Mouse (Mus musculus) right cerebral cortex, postnatal 25 days (tissue): ENCODE results near the gene 1810062G17Rik.
A peak's percentile ranks its signal among the peaks of the same experiment; 100 is the strongest.

ENCODE experiments used
- DNase-seq: peaks from one replicate; pipeline ENCODE4 v3.0.0; 2022

The 1810062G17Rik gene

DNA sequence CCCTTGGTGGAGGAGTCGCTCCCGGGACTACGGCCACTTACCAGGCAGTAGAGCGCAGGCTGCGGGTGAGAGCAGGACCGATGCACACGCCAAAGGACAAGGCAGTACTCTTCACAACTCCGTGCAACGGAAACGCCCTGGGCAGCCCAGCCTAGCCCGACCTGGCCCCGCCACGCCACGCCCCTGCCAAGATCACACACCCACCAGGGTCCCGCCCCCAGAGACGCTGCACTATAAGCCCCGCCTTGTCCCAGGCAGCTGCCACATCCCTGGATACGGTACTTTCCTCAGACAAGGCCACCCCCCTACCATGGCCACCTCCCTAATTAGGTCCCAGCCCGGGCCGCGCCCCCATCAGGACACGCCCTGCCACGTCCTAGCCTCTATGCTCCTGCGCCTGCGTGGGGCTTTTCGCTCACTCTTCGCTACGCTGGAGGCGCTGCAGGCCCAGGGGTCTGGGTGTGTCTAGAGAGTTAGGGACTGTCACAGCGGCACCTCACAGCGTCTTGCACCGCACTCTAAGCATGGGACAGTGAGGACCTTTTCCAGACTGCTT lies at the start of gene 1810062G17Rik, which contains the start of gene Anxa5:
Gene 1810062G17Rik (plus strand): TSS at position 406 of the 556 bp plus-strand sequence.
Gene Anxa5 (minus strand): TSS at position 363 of the 556 bp plus-strand sequence.
- peak; percentile 86 for DNase-seq

DNA sequence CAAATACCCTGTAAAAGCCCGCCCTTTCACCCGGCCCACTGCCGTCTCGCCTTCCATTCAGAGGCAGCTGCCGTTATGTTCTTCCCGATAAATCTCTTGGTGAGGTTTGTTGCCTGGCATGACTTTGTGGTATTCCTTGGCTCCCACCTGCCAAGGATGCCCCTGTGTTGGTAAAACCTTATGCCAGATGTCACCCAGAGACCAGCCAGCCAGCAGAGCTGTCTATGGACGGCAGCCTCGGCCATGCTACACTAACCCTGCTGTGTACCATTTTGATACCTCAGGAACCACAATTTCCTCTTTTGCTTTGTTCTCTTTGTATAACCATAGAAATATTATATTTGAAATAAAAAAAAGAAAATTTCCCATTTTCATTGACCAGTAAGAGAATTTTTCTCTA lies 48.4 kb upstream of the 1810062G17Rik start:
- DNase-seq: no peak

DNA sequence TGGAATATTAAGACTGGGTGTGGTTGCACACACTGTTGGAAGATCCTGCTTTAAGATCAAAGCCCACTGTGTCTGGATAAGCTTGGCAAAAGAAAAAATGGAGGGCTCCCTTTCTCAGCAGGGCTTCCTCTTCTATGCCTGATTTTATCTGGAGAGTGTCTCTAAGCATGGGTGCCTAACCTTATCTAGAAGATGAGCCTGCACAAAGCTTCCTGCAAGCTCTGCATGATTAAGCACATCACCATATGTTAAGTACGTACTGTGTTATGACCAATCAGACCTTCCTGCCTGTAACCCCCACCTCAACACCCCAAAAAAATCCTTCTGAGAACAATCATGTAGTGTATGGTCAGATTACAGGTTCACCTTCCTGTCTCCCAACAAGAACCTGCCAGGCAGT lies 45.4 kb upstream of the 1810062G17Rik start:
- no peak for DNase-seq

DNA sequence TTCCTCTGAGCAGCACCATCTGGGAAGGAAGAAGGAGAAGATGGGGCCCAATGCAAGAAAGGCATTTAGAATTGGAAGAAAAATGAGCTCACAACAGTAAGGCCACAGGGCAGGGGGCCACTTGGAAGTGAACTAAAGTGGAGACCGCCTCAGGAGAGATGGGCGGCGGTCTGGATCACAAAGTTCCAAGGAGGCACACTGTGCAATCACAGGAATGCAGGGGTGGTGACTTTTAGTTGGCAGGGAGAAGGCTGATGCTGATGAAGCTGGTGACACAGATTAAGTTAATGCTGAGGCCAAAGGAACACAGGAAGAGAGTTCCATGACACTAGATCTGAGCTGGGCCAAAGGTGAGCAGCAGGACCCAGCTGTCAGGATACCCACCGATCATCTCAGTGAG lies 35.5 kb upstream of the 1810062G17Rik start:
- no peak for DNase-seq

DNA sequence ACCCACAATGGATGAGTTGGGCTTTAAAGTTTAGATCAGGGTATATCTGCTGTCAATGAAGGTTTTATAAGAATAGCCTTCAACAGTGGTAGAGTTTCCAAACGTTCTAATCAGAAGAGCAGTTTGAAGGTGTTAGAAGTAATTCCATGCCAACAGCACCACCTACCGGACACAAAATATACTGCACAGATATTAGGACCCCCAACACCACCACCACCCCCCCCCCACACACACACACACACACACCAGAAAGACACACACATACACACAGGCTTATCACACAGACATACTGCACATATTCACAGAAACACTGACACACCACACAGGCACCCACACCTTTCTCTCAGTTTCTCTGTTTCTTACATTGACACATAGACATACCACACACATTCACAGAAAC lies 33.3 kb upstream of the 1810062G17Rik start:
- DNase-seq: no peak

DNA sequence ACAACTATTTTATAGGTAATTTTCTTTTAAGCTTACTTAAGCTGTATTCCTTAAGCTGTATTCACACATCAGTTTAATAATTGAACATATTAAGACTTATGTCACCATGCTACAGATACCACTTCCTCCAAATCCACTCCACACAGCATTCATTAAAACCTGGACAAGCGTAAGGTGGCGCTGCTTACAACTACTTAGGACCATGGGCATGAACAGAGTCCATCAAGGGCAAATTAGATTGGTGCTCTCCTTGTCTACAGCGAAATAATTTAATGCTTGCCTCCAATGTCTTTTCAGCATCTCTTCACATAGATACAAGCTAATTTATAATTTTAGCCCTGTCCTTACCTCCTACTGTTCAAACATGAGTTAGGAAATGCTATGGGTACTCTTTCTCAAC lies 29.7 kb upstream of the 1810062G17Rik start:
- DNase-seq: no peak

DNA sequence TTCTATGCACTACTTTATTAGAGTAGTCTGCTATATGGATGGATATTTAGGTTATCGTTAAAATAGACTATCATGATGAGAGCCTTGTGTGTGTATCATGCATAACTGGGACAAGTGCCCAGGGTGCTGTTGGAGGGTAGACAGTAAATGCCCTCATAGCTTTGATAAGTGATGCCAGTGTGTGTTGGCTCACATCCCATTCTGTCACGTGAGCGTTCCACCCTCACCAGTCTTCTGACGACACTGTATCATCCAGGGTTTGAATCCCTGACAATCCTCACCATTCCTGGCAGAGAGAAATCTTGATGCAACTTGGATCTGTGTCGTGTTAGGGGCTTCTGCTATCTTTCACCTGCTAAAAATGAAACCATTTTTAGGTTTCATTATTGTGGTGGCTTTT lies 29.2 kb upstream of the 1810062G17Rik start:
- no peak for DNase-seq

DNA sequence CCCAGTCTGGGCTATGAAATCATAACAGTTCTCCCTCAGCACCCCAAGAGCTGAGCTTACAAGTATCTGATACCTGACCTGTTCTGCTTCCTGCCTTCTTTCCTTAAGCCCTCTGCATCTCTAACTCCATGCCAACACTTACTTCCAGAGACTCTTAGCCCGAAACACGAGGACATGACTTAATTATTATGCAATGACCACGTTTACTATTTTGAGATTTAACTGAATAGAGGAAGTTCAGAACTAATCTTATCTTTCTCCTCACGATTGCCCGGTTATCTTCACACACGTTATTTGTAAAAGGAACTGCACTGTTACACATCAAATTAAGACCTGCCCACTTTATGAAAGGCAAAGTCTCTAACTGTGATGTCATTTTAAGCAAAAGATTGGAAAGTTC lies 28.8 kb upstream of the 1810062G17Rik start:
- no peak for DNase-seq

DNA sequence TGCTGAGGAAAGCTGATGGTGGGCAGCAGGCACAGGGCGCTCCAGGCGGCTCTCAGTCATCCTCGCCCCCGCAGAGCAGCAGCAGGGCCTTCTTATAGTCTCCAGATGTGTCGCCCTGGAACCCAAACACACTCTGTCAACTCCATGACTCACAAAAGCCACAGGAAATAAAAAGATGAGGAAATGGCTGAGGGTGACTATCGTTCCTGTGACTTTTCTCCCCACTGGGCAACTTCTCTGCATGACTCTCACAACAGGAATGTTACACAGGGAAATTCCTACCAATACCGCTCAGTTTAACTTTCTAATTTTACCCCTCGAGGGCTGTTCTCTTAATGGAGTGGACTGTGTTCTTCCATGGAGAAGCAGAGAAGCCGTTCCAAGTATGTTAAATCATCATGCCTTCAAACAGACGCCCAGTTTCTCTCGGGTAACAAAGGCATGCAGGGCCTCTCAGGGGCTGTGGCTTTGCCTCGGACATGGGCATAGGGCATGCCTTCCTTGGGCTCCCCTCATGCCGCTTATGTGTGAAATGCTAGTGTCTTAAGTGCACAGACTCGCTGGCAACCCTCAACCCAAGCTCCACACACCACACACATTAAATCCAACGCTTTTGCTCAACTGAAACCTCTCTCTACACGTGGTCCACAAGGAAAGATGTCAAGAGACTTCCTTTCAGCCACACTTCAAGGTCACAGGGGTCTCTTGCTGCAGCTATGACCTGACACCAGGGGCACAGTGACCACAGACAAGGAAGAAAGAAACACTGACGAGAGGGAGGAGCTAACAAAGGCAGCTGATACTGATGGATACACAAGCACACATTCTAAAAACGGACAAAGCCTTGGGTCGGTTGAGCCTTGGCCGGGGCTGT lies 26.2 kb upstream of the 1810062G17Rik start:
- DNase-seq: no peak

DNA sequence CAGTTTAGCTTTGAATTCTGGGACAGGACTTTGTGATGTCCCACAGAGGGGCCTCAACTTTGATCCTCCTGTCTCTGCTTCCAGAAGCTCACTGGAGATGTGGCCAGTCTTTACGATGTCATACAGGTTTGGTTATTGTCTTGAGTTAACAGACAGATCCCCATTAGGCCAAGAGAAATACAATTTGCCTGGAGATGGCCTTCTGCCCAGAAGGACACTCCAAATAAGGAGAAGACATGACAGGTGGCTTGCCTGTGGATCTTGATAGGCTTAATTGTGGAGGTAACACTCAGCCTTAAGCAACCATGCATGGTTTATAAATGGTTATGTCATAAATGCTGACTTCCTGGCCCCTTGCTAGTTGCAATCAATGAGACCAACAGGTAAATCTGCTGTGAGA lies 23.2 kb upstream of the 1810062G17Rik start:
- no peak for DNase-seq

DNA sequence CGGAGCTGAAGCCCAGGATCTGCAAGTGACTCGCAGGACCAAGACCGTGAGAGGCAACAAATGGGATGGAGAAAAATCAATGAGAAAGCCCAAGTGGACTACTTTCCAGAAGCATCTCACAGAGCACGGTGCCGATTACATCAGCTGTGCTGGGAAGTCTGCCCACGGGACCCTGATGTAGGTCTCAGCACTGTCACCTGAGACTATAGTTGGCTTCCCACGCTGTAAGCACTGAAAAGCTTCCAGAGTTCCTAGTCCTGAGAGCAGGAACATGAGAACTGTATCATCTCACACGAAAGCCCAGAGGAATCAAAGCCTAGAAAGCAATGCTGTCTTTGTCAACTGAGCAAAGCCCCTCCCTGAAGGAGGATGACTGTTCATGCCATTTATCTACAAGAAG lies 20.6 kb upstream of the 1810062G17Rik start:
- DNase-seq: no peak

DNA sequence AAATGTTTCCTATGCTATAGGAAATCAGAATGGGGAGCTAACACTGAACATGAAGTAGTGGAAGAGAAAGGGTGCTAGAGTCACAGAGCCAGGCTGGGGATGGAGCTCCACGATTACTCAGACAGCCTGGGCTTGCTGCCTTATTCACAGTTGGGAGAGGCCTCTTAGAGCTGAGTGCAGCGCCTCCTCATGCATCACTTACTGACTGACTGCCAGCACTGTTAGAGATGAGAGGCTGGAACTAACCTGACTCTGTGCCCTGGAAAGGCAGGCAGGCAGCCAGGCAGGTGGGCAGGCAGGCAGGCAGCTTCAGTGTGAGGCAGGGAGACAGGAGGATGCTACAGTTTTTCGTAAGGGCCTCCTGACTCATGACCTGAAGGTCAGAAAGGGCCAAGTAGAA lies 20.2 kb upstream of the 1810062G17Rik start:
- peak; percentile 35 for DNase-seq

DNA sequence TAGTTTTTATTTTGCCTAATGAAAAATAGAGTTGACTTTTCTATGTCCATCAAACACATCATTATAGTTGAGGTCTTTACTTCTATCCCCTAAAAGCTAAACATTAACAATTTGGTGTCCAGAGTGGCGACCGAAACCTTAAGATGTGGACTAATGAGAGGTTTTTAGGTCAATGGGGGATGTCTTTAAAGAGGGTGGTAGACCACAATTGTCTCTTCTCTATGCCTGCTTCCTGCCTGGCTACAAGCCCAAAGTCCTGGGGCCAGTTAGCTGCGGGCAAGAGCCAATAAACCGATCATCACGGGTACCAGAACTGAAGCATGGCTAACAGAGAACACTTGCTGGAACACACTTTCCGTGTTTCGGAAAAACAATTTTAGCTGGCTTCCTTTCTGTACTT lies 15.0 kb upstream of the 1810062G17Rik start:
- DNase-seq: no peak

DNA sequence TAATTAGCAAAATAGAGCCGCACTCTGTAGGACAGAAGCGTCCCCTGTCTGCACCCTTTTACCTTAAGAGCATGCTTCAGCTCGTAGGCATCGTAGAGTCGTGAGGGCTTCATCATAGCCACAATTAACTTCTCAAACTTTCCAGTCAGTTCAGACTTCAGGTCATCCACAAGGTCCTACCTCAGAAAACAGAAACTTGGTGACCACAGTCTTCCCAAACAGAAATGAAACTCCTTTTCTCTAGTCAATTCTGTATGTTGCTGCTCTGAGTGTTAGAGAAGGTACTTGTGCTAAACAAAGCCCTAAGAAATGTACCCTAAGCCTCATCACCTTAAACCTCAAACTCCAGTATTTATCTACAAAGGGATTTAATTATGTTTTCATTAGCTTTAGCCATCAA lies 13.9 kb upstream of the 1810062G17Rik start:
- no peak for DNase-seq

DNA sequence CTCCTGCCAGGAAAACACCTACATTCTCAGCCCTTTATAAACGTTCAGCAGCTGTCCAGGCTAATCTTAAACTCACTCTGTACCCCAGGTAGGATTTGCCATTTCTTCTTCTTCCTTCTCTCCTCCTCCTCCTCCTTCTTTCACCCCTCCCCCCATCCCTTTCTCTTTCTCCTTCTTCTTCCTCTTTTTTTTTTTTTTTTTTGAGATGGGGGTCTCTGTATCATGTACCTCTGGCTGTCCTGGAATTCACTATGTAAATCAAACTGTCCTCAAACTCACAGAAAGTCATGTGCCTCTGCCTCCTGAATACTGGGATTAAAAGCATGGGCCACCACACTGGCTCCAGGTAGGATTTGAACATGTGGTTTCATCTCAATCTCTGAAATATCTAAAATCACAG lies 13.4 kb upstream of the 1810062G17Rik start:
- no peak for DNase-seq

DNA sequence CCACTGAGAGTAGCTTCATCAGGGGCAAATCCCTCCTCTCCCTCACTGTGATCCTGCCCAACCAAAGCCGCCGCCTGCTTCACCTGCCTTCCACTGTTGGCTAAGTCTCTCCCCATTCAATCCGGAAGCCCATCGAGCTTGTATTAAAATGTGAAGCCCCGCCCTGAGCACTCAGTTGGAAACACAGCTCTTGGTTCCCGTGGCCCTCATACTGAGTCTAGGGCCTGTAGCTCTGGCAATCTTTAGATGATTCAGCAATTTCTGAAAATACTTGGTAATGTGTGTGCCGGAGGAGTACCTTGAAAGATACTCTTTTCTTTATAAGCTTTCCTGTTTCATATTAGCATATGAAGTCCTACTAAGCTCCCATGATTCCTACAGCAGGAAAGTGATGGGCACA lies 10.2 kb upstream of the 1810062G17Rik start:
- DNase-seq: no peak

DNA sequence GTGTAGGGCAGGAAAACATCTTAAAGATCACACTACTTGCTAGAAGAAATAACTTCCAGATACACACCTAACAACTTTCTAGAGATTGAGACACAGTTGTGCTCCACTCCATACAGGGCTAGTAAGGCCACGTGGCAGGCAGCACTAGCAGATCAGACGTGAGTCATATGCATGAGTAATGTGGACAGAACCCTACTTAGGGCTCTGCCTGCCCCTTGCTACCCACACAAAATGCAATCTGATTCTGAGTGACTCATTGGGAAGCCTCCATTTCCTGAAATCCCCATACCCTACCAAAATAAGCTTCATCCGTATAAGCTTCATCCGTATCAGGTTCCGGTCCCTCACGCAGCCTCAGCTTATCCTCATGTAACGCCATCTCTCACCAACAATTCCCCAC lies 8.1 kb upstream of the 1810062G17Rik start:
- DNase-seq: no peak

DNA sequence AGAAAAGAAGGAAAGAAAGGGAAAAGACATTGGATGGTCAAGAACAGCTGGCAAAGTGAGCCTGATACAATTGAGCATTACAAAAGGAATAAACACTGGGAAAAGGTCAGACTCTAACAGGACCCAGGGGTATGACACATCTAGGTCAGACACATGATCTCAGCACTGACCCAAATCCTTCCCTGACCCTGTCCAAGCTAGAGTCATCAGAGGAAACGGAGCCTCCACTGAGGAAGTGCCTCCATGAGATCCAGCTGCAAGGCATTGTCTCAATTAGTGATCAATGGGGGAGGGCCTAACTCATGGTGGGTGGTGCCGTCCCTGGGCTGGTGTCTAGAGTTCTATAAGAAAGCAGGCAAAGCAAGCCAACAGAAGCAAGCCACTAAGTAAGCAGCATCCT lies 6.9 kb upstream of the 1810062G17Rik start:
- no peak for DNase-seq

DNA sequence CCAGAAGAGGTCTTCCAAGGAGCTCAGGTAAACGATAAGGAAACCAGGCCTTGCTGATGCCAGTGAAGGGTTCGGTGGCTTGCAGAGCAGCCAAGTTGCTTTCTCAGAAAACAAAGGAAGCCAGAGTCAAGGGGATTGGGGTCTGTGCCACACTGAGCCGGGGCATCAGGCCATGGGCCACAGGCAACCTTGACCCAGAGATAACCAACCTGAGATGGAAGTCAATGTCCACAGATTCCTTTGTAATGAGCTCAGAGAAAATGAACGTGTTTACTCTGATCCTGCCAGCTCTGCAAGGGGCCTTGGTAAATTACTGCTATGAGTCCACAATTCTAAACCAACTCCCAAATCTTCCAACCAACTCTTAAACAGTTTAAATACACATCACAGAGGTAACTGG lies 3.9 kb upstream of the 1810062G17Rik start:
- DNase-seq: no peak

DNA sequence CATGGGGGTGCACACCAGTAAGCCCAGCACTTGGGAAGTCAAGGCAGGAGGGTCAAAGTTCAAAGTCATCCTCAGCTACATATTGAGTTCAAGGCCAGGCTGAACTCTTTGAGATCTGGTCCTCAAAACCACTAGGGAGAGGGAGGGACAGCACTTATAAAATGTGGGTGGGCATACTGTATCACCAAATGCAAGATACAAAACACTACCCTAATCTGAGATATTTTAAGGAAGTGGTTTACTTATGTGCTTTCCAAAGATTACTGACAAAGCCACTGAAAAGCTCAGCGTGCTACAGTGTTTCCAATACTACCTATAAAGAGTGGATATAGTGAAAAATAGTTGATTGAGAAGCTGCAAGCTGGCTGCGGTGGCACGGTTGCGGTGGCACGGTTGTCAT lies 2.5 kb upstream of the 1810062G17Rik start:
- no peak for DNase-seq

DNA sequence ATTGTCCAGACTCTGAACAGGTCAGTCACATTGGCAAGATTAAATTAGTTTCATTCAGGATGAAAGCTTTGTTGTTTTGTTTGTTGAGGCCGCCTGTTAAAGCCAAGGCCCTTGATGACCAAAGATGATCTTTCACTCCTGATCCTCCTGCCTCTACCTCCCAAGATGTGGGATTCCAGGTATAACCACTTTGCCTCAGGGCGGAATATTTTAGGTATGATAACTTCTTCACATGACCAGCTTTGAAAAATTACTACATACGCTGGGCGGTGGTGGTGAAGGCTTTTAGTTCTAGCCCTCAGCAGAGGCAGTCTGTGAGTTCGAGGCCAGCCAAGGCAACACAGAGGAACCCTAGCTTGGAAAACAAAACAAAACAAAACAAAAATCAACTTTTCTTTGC lies 1.3 kb upstream of the 1810062G17Rik start:
- no peak for DNase-seq

DNA sequence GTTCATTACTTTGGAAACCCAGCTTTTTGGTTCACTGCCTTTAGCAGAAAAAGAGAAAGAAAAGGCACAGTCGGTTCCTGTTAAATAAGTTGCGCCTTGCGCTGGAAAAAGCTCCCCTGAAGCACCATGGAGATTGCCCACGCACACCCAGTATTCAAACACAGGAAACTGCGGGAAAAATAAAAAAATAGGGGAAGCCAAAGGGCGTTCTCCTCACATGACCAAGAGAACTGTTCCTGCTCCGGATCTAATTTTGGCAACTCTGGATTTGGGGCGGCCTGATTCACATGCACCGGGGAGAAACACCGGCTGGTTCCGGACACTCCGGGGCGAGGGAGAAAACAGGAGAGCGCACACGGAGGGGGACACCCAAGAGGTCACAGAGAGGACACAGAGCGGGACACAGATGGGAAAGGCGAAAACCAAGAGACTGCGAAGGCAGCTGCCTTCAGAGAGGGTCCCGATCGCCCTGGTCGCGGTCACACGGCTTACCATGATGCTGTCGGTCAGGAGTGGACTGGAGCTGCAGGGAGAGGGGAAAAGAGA lies 726 bp upstream of the 1810062G17Rik start:
- peak; percentile 44 for DNase-seq

DNA sequence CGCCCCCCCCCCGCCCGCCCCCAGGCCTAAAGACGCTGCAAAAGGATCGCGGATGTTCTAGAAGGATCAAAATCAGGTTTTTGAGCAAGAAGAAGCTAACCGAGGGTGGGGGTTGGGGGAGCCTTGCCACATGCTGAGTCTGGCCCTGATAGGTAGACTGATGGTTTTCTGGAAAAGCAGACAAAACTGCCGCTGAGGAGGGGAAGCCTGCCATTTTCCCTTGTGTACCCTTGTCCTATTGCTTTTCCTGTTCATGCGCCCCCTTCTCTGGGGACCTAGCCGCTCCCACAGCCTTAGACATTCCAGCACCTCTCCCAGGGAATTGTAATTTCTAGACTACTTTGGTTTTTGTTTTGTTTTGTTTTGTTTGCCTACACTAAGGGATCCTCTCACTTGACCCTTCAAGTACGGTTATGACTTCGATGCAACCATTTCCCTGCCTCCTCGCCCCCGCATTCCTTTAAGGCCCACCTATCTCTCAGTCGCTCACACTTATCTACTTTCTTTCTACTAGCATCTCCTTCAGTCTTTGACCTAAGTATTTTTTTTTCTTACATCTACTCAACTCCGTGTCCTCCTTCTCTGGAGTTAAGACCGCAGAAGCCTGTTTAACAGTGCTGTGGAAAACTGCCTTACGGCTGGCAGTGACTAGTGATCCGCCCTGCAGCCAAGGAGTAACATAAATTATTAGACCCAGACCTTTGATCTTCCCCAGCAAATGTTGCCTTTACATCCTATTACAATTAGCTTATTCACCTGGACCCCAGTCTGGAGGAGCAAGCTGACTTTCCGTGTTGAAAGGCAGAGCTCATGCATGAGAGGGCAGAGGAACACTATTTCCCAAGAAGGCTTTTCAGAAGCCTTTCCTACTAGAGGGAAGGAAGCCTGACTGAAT lies 771 bp downstream of the 1810062G17Rik start:
- DNase-seq: no peak
